Mouse (Mus musculus) heart, adult 2 months (tissue): ENCODE measurements around the gene Gm3952. TPM values are rescaled to one million over a fixed set of nuclear protein-coding genes. Genes with fewer than 3 reads are reported as not detected.

Experiments used
- DNase-seq, 2 experiments: peaks; one replicate each; pipeline ENCODE4 v3.0.0; 2021
- H3K27ac ChIP-seq: fragments of 200-600 bp; 2 replicates; pipeline ENCODE4 v1.8.1; 2022
- H3K27me3 ChIP-seq: fragments of 200-500 bp; 2 replicates; pipeline ENCODE4 v1.6.1; 2012; ENCODE audit warnings: mild to moderate bottlenecking, low read length, inconsistent platforms, mixed read lengths; ENCODE audit not compliant: control insufficient read depth, insufficient read depth
- H3K36me3 ChIP-seq: fragments of 200-500 bp; 2 replicates; pipeline ENCODE4 v1.6.1; 2012; ENCODE audit warnings: low read length, inconsistent platforms; ENCODE audit not compliant: control insufficient read depth, insufficient read depth
- H3K4me1 ChIP-seq: fragments of 200-500 bp; 2 replicates; pipeline ENCODE4 v1.6.1; 2011; ENCODE audit warnings: low read length; ENCODE audit not compliant: control insufficient read depth, insufficient read depth
- H3K4me3 ChIP-seq: fragments of 200-600 bp; 2 replicates; pipeline ENCODE4 v1.8.1; 2022
- H3K79me2 ChIP-seq: fragments of 200-500 bp; replicated peaks from 2 replicates; pipeline ENCODE4 v1.6.1; 2012; ENCODE audit warnings: mild to moderate bottlenecking, inconsistent platforms, low read length, moderate library complexity, mixed read lengths; ENCODE audit not compliant: control insufficient read depth, insufficient read depth
- H3K9ac ChIP-seq: fragments of 200-500 bp; 2 replicates; pipeline ENCODE4 v1.6.1; 2012; ENCODE audit warnings: low read depth, mild to moderate bottlenecking, control low read depth, inconsistent platforms, low read length, mixed read lengths
- CTCF ChIP-seq: fragments of 200-600 bp; IDR thresholded peaks from 2 replicates; pipeline ENCODE4 v1.8.1; 2022; ENCODE audit warnings: antibody characterized with exemption, mild to moderate bottlenecking, moderate library complexity
- EP300 ChIP-seq: fragments of 200-500 bp; IDR thresholded peaks from 2 replicates; pipeline ENCODE4 v1.6.1; 2011; ENCODE audit warnings: low read depth, low read length, control low read depth; ENCODE audit not compliant: insufficient read depth
- POLR2A ChIP-seq: fragments of 200-500 bp; IDR thresholded peaks from 2 replicates; pipeline ENCODE4 v1.6.1; 2011; ENCODE audit warnings: mild to moderate bottlenecking, low read depth, low read length, control low read depth; ENCODE audit not compliant: insufficient read depth
- WGBS: fragments of 180-500 bp; shearing (Covaris S2); methylation state at CpG from one replicate; pipeline ENCODE4 v1.1.7; 2018; 5-methylcytosine and 5-hydroxymethylcytosine counted together
- intact Hi-C: fragments of 180-260 bp; cut with DNase I; formaldehyde crosslinking; loops from one replicate; pipeline ENCODE4 v1.15.1; 2025
- long read RNA-seq: library from polyadenylated mRNA; stranded (forward); transcript quantifications from one replicate; pipeline ENCODE4 v2.0.0, GENCODE M21; 2021
- polyA plus RNA-seq: library from polyadenylated mRNA; depleted of rRNA; stranded (reverse); fragments of >200 nt; gene quantifications from 2 replicates; pipeline ENCODE4 v1.2.3, GENCODE M21; 2012; rRNA removed
- total RNA-seq, 2 experiments: library from RNA; stranded (reverse); gene quantifications; 2 replicates each; pipeline ENCODE4 v1.2.3; 2021

The Gm3952 gene
- not detected for total RNA-seq
- not detected in 2 replicates for polyA plus RNA-seq
- long read RNA-seq = 0 reads

- no peak within 1 kb of the TSS for H3K9ac ChIP-seq
- no peaks in the 10 kb centered on the region for H3K4me1 ChIP-seq
- no peaks in the 10 kb centered on the region for H3K79me2 ChIP-seq
- 72% methylated on average over 1 of the region's 1 CpGs for WGBS
- intact Hi-C loops = no loop called here
- H3K27ac ChIP-seq = no peak within 1 kb of the TSS
- no peaks in the 10 kb centered on the region for H3K36me3 ChIP-seq
- no peak for DNase-seq
- no peak within 1 kb of the TSS for H3K4me3 ChIP-seq
- no peak for TF ChIP-seq CTCF
- TF ChIP-seq EP300 = no peak
- no peak for TF ChIP-seq POLR2A
- H3K27me3 ChIP-seq = no peaks in the 10 kb centered on the region
Measured at GRCm38 (mm10) chr8:128798594-128798993, at the start of gene Gm3952. Gene Gm3952, minus strand, starts transcription at chr8:128798694.

GRCm38 (mm10) chr8:128843749-128844148 is 45.3 kb upstream of the Gm3952 start:
- Histone ChIP-seq H3K4me3 (no peak overlapping the region), H3K79me2 (no peaks in the 10 kb centered on the region), H3K27me3 (no peaks in the 10 kb centered on the region), H3K36me3 (no peaks in the 10 kb centered on the region), H3K4me1 (no peaks in the 10 kb centered on the region), H3K9ac (no peak overlapping the region), H3K27ac (no peak overlapping the region)
- WGBS = 28% methylated on average over 5 of the region's 5 CpGs
- intact Hi-C loops = no loop called here
- TF ChIP-seq CTCF = no peak
- DNase-seq = no peak

- Histone ChIP-seq H3K27me3 (no peaks in the 10 kb centered on the region), H3K79me2 (no peaks in the 10 kb centered on the region), H3K4me3 (no peak overlapping the region), H3K36me3 (no peaks in the 10 kb centered on the region), H3K27ac (no peak overlapping the region), H3K9ac (no peak overlapping the region), H3K4me1 (no peaks in the 10 kb centered on the region)
- intact Hi-C loops = no loop called here
- no peak for DNase-seq
- TF ChIP-seq CTCF (no peak), POLR2A (no peak), EP300 (no peak)
- 47% methylated on average over 4 of the region's 4 CpGs for WGBS
Measured at GRCm38 (mm10) chr8:128812521-128812920, 14.0 kb upstream of the Gm3952 start.

- H3K4me3 ChIP-seq = no peak overlapping the region
- TF ChIP-seq EP300 = no peak
Measured at GRCm38 (mm10) chr8:128735692-128736091, 62.8 kb downstream of the Gm3952 start.

GRCm38 (mm10) chr8:128734118-128734517 is 64.4 kb downstream of the Gm3952 start:
- no peak for TF ChIP-seq POLR2A
- no peak for TF ChIP-seq EP300
- no peak for TF ChIP-seq CTCF
- no peaks in the 10 kb centered on the region; the same call in none of the 2 replicates for H3K36me3 ChIP-seq
- H3K27me3 ChIP-seq = no peaks in the 10 kb centered on the region
- H3K4me1 ChIP-seq = no peaks in the 10 kb centered on the region
- no peak overlapping the region for H3K27ac ChIP-seq
- no peak overlapping the region for H3K4me3 ChIP-seq
- no peaks in the 10 kb centered on the region for H3K79me2 ChIP-seq
- 82% methylated on average over 3 of the region's 3 CpGs for WGBS
- no peak overlapping the region for H3K9ac ChIP-seq
- DNase-seq = no peak
- intact Hi-C loops = no loop called here

More at GRCm38 (mm10) chr8:128735692-128736091, 62.8 kb downstream of the Gm3952 start:
- Histone ChIP-seq H3K4me1 (no peaks in the 10 kb centered on the region), H3K36me3 (no peaks in the 10 kb centered on the region; the same call in none of the 2 replicates), H3K9ac (no peak overlapping the region), H3K27me3 (no peaks in the 10 kb centered on the region), H3K79me2 (no peaks in the 10 kb centered on the region), H3K27ac (no peak overlapping the region)
- no peak for DNase-seq
- intact Hi-C loops = no loop called here
- WGBS = 98% methylated on average over 3 of the region's 3 CpGs

GRCm38 (mm10) chr8:128732254-128732653 is 66.2 kb downstream of the Gm3952 start:
- Histone ChIP-seq H3K4me3 (no peak overlapping the region), H3K4me1 (no peaks in the 10 kb centered on the region), H3K36me3 (peaks cover 9% of the 10 kb centered on the region), H3K27me3 (no peaks in the 10 kb centered on the region), H3K27ac (no peak overlapping the region), H3K9ac (no peak overlapping the region), H3K79me2 (no peaks in the 10 kb centered on the region)
- DNase-seq = no peak
- intact Hi-C loops = no loop called here
- no peak for TF ChIP-seq POLR2A
- TF ChIP-seq EP300 = no peak
- no peak for TF ChIP-seq CTCF
- 78% methylated on average over 2 of the region's 2 CpGs for WGBS
